Mouse (Mus musculus) urinary bladder, postnatal 36 days (tissue): ENCODE results near the gene Irf8.
"Not testable (repeated sequence)": the region's sequence is repeated elsewhere in the genome, so short reads cannot be mapped to it uniquely, and the experiment has no call there.

ENCODE experiments used
- DNase-seq, 2 experiments: peaks; one replicate each; pipeline ENCODE4 v3.0.0; 2022; ENCODE audit warnings: low spot score in 2 of 2, mixed read lengths in 1 of 2

Gene Irf8

GRCm38 (mm10) chr8:120797019-120797727 lies 61.0 kb downstream of the Irf8 start:
- DNase-seq: no peak

GRCm38 (mm10) chr8:120800308-120800865 lies 64.2 kb downstream of the Irf8 start:
- peak; percentile 29 to 36 for DNase-seq

GRCm38 (mm10) chr8:120803661-120804375 lies 67.7 kb downstream of the Irf8 start:
- DNase-seq: not testable (repeated sequence)

- no peak for DNase-seq
Measured at GRCm38 (mm10) chr8:120804741-120805140, 68.6 kb downstream of the Irf8 start.
